Mouse (Mus musculus): Measurements from ENCODE around the gene Snx4. TPM values are rescaled to one million over a fixed set of nuclear protein-coding genes. Genes with fewer than 3 reads are reported as not detected.

Gene Snx4
- total RNA-seq, 2 experiments from 2014 or later: 62.2 to 97.8 TPM

DNA sequence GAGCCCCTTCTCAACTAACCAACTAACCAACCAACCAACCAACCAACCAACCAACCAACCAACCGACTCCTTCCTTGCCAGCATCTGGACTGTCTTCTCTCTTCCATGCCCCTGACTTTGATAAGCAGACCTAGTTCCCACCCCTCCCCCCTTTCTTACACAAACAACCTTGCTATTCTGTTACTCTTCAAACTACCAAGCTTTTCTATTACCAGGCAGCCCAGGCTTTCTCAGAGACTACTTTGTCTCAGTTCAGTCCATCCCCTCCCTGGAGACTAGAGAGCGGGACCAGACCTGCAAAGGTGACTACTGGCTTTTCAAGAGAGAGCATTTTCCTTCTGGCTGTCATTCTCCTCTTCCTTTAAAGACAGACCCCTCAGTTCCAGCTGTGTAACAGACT lies 88.2 kb downstream of the Snx4 start:
- ATAC-seq (replicated peaks; ENCODE audit: poor library complexity, severe bottlenecking): no peak

DNA sequence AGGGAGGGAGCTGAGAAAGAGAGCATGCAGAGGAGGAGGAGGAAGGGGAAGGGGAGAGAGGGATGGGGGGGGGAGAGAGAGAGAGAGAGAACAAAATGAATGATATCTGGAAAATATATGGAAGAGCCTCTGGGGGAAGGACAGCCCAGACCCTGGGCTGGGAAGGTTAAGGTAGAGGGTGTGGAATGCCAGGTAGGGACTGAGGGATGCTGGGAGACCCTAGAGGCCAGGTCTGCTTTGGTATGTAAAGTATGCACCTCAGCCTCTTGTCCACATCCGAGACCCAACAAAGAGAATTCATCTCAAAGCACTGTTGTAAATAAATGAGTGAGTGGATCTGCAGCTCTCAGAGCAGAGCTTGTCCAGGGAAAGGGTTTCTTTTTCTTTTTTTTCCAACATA lies 91.1 kb downstream of the Snx4 start:
- no peak for ATAC-seq (replicated peaks; ENCODE audit: poor library complexity, severe bottlenecking)

DNA sequence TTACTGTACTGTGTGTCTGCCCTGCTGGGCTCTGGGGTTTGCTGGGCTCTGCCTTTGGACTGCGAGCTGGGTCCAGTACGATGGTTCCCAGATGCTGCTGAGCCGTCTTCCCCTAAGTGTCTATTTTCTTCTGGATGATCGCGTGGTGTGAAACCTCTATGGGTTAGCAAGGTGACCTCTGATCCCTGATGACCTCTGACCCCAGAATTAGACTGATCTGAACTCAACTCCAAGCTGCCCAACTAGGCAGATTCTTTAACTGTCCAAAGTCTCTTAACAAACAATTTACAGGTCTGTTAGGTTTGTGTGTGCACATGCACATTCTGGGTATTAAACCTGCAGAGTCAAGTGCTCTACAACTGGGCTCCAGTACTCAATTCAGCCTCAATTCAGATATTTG lies 91.9 kb downstream of the Snx4 start:
- no peak for ATAC-seq (replicated peaks; ENCODE audit: poor library complexity, severe bottlenecking)

DNA sequence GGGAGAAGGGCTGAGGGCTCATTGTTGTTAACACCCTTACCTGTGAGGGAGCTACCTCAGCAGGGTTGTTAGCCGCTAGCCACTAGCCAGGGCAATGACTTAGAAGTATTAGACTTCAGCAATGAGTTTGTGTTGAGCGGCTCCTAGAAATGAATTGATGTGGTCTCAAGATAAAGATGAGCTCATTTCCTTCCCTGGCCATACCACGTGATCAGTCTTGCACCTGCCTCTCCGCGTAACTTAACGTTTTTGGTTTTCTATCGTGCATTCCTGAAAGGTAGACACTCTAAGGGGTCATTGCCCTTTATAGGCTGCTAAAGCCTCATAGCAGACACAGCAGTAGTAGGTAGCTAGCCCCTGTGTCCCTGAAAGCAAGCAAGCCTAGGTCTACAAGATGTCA lies 92.4 kb downstream of the Snx4 start:
- no peak for ATAC-seq (replicated peaks; ENCODE audit: poor library complexity, severe bottlenecking)

DNA sequence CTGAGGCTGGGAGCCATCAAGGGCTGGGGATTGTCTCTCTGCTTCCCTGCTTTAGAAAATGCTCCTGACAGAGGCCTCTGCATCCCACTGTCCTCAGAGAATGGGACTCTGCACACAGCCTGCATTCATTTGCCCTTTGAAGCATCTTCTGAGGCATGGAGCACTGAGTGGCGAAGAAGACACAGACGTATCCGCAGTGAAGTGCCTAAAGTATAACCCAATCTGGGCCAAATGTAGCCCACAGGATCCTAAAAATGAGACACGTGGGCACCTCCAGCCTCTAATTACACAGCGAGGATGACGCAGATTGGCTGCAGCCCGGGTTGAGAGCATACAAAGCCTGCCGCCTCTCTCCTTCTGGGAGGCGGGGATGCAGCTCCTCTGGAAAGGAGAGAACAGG lies 93.1 kb downstream of the Snx4 start:
- ATAC-seq (replicated peaks; ENCODE audit: poor library complexity, severe bottlenecking): no peak

DNA sequence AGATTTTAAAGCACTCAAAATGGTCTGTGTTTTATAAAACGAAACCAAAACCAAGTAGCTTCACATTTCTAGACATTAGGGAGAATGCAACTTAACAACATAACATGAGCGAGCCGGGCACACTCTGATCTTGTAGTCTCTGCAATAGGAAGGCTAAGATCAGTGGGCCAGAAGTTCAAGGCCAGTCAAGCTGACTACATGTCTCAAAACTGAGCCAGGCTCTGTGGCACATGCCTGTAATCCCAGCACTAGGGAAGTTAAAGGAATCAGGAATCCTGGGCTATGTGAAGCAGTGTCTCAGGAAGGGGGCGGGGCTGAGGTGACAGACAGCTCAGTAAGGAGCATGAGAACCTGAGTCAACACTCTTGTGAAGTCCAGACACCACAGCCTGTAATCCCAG lies 93.6 kb downstream of the Snx4 start:
- ATAC-seq (replicated peaks; ENCODE audit: poor library complexity, severe bottlenecking): peak; percentile 55

DNA sequence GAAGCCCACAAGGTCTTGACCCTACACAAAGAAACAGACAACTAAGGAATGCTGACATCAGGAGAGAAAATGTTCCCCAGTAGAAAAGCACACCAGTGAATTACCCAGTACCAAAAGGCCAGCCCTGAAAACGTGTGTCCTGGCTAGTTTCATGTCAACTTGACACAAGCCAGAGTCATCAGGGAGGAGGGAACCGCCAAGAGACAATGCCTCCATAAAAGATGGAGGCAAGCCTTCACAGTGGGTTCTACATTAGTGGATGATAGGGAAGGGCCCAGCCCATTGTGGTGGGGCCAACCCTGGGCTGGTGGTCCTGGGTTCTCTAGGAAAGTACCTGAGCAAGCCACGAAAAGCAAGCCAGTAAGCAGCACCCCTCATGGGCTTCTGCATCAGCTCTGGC lies 95.1 kb downstream of the Snx4 start:
- ATAC-seq (replicated peaks; ENCODE audit: poor library complexity, severe bottlenecking): no peak

DNA sequence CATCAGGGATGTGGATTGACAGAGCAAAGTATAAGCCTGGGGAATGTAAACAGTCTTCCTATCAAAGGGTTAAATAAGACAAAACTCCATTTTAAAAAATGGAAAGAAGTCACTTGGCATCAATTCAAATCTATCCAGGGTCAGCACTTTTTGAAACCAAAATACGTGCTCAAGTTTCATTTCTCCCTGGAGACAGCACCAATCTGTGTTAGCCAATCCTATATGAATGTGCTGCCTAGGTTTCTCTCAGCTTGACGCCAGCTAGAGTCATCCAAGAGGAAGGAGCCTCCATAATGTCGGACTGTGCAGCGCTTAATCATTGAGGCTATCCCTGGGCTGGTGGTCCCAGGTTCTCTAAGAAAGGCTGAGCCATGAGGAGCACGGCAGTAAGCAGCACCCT lies 95.9 kb downstream of the Snx4 start:
- ATAC-seq (replicated peaks; ENCODE audit: poor library complexity, severe bottlenecking): 0 out of 2 replicates have a peak, but pooled peaks have one; percentile 37

Other genes starting within 250 kb of the Snx4 start
- 0.81 TPM in 1 of 2 replicates, not detected in the other for gene Iqcg, start 195.2 kb upstream of the Snx4 start, total RNA-seq (2014; fragmentation: Nextera tagmentation)
- 2.4 and 5.6 TPM in 2 replicates for gene Iqcg, start 195.2 kb upstream of the Snx4 start, total RNA-seq (2017)
- gene Rpl35a, start 195.0 kb upstream of the Snx4 start, total RNA-seq (2014; fragmentation: Nextera tagmentation): 3,504 and 3,720 TPM in 2 replicates
- gene Rpl35a, start 195.0 kb upstream of the Snx4 start, total RNA-seq (2017): 2,270 and 2,292 TPM in 2 replicates
- 3.6 and 8.5 TPM in 2 replicates for gene Lmln, start 188.9 kb upstream of the Snx4 start, total RNA-seq (2014; fragmentation: Nextera tagmentation)
- gene Lmln, start 188.9 kb upstream of the Snx4 start, total RNA-seq (2017): 3.3 and 3.5 TPM in 2 replicates
- 8.0 and 12.8 TPM in 2 replicates for gene Osbpl11, start 66.4 kb upstream of the Snx4 start, total RNA-seq (2014; fragmentation: Nextera tagmentation)
- gene Osbpl11, start 66.4 kb upstream of the Snx4 start, total RNA-seq (2017): 16.7 and 22.3 TPM in 2 replicates
- 36.2 and 43.3 TPM in 2 replicates for gene Zfp148, start 129.4 kb downstream of the Snx4 start, total RNA-seq (2014; fragmentation: Nextera tagmentation)
- 27.2 and 28.6 TPM in 2 replicates for gene Zfp148, start 129.4 kb downstream of the Snx4 start, total RNA-seq (2017)

All from granulocyte monocyte progenitor cell, adult 5-6 weeks (primary cell).